Mouse (Mus musculus): ENCODE results near the gene AC124502.3.

Gene AC124502.3

DNA sequence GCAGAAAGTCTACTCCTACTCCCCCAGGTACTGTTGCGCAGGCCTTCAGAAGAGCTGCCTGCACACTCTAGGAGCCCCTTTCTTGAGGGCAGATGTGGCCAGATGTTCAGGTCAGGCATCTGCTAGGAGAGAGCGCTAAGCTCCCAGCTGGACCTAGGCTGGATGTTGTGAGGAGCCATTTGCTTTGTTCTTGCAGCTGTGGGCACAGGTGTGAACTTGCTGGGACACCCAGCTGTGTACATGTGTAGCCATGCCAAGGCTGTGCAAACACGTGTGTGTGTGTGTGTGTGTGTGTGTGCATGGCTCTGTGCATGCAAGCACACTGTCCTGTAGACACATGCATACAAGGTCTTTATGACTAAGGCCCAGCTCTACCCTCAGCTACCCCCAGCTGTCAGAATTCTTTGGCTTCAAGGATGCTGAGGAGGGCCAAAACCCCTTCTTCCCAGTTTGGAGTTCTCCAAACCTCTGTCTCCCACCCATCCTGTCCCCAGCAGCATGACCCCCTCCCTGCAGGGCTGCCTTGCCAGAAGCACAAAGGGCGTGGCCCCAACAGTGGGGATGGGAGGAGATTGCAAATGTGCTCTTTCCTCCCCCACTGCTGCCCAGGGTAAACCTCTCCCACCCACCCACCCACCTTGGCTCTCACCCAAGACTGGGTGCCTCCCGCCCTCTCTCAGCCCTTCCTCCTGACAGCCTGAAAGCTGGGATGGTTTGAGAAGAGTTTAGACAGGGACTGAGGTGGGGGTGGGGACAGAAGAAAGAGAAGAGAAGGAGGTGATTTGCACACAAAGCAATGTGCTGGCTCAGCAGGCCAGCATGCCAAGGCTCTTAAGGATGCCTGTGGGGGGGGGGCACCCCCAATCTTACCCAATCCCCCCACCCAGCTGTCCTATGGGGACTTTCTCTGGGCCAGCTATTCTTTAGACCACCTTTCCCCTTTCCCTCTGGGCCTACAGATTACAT, 22.0 kb downstream of the AC124502.3 start:
- no peak for DNase-seq (ENCODE audit: low read depth)

DNA sequence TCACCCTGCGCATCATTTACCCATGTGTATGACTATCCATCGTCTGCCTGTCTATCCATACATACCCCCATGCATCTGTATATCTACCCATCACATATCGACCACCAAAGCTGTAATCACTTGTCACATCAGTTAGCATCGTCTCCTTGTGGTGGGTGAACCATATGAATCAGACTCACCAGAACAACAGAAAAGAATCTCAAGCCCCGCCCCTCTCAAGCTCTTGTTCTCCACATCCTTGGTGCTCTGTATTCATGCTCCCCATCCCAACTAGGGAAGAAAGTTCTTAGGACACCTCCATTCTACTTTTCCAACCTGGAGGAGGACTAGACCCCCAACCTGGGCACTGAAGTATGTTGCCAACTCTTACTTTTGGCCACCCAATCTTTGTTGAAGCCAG, 23.4 kb downstream of the AC124502.3 start:
- DNase-seq (ENCODE audit: low read depth): no peak

DNA sequence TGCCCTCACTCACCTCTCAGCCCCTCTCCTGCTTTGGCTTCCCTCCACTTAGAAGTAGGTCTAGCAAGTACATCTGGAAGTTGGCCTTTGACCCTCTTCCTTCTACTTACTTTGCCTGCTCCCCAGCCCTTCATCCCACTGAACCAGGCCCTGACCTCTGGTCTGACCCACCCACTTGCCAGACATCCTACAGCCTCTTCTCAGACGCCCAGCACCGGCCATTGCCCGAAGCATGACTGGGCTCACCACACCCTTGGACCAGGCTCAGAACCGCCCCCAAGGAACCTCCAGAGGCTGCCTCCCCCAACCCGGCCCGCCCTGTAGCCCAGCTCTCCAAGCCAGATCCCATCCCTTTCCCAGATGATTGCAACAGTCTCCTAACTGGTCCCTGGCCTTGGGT, 23.8 kb downstream of the AC124502.3 start:
- no peak for DNase-seq (ENCODE audit: low read depth)

DNA sequence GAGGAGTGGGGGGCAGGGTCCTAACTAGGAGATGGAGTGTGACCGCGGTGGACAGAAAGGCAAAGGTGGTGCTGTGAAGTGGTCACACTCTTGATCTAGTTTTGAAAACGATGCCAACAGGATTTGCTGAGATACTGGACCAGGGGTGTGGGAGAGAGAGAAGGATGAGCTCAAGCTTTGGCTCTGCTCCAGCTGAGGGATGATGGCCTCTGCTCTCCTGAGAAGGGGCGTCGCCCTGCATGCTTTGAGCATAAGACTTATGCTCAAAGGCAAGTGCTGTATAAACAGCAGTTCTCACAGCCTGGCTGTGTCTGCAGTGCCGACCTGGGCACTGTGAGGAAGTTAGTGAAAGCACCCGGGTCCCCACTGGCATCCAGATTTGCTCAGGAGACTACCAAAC, 26.4 kb downstream of the AC124502.3 start:
- DNase-seq (ENCODE audit: low read depth): no peak

DNA sequence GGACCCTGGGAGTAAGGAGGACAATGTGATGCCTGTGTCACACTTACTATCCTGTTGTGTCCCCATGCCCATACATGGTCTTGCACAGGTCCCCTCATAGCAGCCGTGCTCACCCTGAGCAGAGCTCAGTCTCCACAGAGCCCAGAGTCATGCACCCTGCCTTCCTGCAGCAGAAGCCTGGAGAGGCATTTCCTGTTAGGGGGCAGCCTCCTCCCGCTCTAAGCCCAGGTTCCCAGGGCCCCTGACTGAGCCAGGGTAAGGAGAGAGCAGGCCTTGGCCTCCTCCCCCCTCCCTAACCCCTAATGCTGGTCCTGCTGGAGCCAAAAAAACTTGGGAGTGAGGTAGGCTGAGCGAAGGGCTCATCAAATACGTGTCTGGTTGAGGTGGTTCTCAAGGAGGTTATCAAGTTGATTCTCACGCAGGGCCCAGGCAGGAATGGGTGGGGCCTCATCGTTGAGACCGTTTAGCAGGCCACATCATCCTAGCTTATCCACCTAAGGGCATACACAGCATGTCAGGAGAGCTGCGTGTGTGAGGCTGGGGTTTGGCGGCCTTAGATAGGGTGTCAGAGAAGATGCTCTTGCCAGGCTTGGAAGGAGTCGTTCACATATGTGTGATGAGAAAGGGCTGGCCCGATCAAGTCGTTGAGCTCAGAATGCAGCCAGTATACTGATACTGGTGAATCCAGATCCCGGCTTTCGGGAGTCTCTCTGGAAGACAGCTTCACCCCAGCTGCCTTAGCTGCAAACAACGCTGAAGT, 28.5 kb downstream of the AC124502.3 start:
- DNase-seq (ENCODE audit: low read depth): no peak

DNA sequence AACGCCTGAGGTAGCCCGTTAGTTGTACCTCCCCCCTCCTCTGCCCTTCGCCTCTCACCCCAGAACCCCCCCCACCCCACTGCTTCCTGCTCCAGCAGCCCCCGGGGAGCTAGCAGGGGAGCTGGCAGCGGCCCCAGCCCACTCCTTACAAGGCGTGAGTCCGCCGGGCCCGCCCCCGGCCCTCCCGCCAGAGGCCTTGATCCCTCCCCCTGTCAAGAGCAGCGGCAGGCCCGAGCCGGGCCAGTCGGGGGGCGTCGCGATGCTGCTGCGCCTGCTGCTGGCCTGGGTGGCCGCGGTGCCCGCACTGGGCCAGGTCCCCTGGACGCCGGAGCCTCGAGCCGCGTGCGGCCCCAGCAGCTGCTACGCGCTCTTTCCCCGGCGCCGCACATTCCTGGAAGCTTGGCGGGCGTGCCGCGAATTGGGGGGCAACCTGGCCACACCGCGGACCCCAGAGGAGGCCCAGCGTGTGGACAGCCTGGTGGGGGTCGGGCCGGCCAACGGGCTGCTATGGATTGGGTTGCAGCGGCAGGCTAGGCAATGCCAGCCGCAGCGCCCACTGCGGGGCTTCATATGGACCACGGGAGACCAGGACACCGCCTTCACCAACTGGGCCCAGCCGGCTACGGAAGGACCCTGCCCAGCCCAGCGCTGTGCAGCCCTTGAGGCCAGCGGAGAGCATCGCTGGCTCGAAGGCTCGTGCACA, 29.3 kb downstream of the AC124502.3 start, which contains the start of gene Cd248:
Gene Cd248, plus strand, starts transcription at position 212 of the 703 bp plus-strand sequence.
- no peak for DNase-seq (ENCODE audit: low read depth)

DNA sequence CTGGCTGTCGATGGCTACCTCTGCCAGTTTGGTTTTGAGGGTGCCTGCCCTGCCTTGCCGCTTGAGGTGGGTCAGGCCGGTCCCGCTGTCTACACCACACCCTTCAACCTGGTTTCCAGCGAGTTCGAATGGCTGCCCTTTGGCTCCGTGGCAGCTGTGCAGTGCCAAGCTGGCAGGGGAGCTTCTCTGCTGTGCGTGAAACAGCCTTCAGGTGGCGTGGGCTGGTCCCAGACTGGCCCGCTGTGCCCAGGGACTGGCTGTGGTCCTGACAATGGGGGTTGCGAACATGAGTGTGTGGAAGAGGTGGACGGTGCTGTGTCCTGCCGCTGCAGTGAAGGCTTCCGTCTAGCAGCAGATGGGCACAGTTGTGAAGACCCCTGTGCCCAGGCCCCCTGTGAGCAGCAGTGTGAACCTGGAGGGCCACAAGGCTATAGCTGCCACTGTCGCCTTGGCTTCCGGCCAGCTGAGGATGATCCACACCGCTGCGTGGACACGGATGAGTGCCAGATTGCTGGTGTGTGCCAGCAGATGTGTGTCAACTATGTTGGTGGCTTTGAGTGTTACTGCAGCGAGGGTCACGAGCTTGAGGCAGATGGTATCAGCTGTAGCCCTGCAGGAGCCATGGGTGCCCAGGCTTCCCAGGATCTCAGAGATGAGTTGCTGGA, 30.0 kb downstream of the AC124502.3 start:
- DNase-seq (ENCODE audit: low read depth): no peak

DNA sequence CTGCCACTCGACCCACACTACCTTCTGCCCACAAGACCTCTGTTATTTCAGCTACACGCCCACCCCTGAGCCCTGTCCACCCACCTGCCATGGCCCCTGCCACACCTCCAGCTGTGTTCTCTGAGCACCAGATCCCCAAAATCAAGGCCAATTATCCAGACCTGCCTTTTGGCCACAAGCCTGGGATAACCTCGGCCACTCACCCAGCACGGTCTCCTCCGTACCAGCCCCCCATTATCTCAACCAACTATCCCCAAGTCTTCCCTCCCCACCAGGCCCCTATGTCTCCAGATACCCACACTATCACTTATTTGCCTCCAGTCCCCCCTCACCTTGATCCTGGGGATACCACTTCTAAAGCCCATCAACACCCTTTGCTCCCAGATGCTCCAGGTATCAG, 30.8 kb downstream of the AC124502.3 start:
- no peak for DNase-seq (ENCODE audit: low read depth)

DNA sequence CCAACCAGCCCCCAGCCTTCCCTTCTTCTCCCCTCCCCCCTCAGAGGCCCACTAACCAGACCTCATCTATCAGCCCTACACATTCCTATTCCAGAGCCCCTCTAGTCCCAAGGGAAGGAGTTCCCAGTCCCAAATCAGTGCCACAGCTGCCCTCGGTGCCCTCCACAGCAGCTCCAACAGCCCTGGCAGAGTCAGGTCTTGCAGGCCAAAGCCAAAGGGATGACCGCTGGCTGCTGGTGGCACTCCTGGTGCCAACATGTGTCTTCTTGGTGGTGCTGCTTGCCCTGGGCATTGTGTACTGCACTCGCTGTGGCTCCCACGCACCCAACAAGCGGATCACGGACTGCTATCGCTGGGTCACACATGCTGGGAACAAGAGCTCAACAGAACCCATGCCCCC, 31.3 kb downstream of the AC124502.3 start:
- DNase-seq (ENCODE audit: low read depth): no peak

DNA sequence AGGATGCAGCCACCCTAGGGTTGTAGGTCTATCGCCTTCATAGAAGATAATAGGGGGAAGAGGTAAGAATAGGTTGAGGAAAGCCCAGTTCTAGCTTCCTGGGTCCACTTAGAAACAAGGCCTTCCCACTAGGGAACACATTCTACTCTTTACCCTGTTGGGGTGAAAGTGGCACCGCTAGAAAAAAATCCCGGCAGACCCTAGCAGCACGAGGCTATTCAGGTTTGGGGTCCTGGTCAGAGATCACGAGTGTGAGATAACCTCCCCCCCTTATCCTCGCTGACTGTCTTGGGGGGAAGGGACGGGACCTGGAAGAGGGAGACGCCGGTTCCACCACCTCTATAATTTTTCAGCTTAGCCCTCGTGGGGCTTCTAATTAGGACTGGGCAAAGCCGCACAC, 32.4 kb downstream of the AC124502.3 start:
- no peak for DNase-seq (ENCODE audit: low read depth)

DNA sequence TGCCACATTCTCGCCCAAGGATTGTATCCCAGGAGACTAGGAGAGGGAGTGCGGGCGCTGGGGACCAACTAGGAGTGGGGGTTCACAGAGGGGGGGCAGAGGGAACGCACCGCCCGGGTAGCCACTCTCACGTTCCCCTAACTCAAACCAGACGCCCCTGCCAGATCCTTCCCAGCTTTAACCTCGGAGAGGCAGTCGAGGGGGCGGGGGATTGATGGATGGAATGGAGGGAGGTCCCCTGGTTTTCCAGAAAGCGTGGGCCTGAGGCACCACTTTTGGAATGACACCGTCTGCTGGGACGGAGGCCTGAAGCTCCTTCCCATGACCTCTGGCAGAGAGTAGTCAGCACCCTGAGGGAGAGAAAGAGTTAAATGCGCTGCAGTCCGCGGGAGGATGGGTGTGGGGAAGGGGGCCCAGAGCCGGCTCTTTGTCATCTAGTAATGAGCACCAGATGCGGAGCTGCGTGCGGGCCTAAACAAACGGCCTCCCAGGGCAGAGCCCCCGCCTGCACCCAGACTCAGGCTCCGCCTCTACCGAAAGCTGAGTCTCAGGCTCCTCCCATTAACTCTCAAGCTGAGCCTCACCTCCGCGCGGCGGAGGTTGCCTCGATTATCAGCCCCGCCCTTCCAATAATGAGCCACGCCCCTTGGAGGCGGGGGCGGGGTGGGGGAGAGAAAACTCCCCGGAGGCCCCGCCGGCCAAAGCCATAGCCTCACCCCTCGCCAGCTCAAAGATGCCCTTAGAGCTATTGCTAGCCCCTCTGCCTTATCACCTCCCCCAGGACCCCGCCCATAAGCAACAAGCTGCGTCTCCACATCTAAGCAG, 33.1 kb downstream of the AC124502.3 start:
- peak; percentile 92 for DNase-seq (ENCODE audit: low read depth)

DNA sequence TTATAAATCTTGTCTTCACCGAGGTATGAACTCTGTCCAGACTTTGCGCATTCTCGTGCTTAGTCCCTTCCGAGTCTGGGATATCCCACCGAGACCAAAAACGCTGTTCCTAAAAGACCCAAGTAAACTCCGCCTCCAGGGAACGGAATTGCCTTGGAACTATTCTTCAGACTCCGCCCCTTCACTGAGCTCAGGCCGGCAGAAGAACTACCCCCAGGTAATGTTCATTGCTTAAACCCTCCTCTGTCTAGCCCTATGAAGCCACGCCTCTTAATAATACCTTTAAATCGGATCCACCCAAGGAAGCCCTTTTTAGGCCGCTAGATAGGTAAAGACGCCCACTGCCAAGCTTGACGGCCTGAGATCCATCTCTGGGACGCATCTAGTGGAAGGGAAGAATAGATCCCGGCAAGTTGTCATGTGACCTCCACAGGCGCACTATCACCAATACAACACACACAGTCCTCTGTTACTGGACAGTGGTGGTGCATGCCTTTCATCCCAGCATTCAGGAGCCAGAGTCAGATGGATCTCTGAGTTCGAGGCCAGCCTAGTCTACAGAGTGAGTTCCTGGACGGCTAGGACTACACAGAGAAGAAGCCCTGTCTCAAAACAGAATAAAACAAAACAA, 33.8 kb downstream of the AC124502.3 start:
- no peak for DNase-seq (ENCODE audit: low read depth)

DNA sequence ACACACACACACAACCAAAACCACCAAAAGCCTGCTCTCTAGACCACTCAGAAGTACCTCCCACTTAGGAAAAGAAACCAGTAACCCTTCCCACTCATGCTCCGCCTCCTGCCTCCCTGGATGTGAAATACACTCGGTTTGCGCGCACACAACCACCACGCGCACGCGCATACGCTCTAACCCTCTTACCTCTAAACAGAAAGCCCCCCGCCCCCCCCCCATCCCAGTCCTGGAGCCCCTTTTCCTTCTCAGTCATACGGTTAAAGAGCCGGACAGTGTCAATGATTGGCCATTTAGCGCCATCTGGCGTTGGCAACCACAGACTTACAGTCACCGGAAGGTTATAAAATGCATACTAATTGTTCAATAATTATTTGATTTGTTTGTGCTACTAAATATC, 34.3 kb downstream of the AC124502.3 start:
- DNase-seq (ENCODE audit: low read depth): no peak

DNA sequence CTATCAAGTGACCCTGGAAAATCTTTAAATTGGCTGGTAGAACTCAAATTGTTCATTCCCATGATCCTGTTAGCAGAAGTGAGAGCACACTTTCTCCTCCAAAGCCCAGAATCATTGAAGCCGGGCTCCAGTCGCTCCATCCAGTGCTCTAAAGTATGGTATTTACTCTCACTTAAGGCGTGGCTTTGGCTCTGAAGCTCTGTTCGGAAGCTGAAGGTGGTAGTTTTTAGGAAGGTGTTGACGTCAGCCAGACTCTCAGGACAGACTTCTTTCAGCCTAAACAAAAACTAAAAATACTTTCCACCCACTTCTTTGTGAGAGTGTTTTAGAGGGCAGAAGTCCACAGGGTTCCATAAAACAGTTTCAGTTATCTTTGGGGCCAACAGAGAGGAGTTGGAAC, 34.8 kb downstream of the AC124502.3 start:
- no peak for DNase-seq (ENCODE audit: low read depth)

DNA sequence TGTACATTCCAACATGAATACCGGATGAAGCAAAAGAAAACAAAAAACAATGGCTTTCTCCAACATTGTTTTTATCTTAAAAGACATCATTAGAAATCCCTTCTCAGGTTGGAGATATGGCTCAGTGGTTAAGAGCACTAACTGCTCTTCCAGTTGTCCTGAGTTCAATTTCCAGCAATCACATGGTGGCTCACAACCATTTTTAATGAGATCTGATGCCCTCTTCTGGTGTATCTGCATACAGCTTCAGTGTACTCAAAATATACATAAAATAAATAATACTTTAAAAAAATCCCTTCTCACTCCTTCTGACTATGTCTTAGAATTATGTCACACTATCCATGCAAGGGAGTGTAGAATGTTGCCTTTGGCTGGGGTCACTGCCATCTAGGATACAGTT, 40.6 kb downstream of the AC124502.3 start:
- no peak for DNase-seq (ENCODE audit: low read depth)

DNA sequence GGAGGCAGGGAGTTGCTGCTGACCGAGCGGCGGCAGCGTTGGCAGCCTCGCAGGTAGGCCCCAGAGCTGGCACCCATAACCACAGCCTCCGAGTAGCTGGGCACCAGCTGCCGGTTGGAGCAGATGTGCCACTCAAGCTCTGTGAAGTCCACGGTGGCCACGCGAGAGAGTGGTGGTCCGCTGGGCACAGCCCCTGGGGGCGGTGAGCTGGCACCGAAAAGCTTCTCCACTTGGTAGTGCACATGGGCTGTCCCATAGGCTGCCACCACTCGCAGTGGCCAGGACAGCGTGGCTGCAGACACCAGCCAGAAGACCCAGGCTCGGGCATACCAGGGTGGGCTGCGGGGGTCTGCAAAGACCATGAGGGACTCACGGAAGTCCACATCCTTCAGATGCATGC, 43.3 kb downstream of the AC124502.3 start:
- no peak for DNase-seq (ENCODE audit: low read depth)

DNA sequence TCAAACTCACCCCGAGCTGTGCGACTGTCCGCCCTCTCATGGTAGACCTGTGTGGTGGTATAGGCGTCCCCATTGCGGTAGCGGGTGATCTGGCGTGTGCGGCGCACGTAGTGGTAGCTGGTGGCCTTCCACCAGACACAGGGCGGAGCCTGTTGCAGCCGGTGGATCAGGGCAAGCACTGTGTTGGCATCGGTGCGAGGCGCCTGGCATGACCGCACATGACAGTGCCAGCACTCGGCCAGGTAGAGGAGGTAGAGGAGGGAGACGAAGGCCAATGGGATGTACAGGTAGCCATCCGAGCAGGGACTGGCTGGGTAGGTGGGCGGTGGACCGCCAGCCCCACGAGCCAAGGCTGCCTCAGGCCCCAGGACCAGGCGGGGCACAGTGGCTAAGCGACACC, 43.9 kb downstream of the AC124502.3 start:
- DNase-seq (ENCODE audit: low read depth): no peak

DNA sequence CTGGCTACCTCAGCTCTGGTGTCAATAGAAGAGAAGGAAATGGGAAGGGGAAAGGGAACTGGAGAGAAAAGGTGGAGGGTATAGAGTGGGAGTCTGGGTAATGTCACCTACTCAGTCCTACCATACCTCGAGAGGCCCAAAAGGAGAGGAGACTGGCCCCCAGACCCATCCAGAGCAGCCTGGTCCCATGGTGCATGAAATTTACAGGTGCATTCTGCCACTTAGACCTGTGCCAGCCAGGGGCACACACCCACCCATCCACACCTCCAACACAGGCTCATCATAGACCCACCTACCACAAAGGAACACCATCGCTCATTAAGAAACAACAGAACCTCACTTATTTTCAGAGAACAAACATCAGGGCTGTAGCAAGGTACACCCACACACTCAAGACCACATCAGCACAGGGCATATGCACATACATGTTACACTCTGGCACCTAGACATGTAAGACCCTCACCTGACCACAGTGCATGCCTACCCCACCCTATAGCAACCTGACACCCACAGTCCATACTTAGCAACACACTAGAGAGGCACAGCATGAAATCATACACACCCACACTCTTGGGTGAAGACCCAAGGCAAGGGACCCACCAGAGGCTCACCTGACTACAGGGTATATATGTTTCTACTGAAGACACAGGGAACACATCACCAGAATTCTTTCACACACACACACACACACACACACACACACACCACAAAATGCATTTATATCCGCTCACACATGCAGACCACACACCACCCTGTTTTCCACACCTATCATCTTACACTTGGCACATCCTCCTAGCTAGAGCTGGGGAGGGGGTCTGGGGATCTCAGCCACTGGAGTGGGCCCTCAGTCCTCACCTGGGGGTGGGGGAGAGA, 45.5 kb downstream of the AC124502.3 start:
- DNase-seq (ENCODE audit: low read depth): no peak

DNA sequence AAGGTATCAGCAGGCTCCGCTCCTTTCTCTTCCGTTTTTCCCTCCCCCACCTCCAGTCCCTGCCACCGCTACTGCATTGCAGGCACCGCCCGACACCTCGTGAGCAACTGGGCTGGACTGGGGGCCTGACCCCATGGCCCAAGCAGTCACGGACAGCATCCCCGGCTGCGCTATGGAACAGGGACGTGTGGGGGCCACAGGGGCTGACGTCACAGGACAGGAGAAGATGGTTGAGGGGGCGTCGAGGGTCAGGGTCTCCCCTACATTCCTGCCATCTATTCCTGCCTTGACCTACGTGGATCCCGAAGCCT, 46.1 kb downstream of the AC124502.3 start:
- no peak for DNase-seq (ENCODE audit: low read depth)

Data from fibroblast of lung, adult 2 months (primary cell).